Mouse (Mus musculus) embryonic facial prominence, embryonic 11.5 days (tissue): ENCODE results near the gene Rarg. TPM values are rescaled to one million over a fixed set of nuclear protein-coding genes. Genes with fewer than 3 reads are reported as not detected.

Experiments
- ATAC-seq: fragments of 200-750 bp; cut with Nextera tagmentation; replicated peaks from 2 replicates; pipeline ENCODE4 v1.8.0; 2017; ENCODE audit warnings: low read depth; ENCODE audit not compliant: insufficient number of reproducible peaks, low FRiP score, low TSS enrichment
- DNase-seq: peaks from one replicate; pipeline ENCODE4 v3.0.0-alpha.2; 2015; ENCODE audit warnings: low spot score
- H3K27ac ChIP-seq: fragments of 300-500 bp; sonication (generic); replicated peaks from 2 replicates; pipeline ENCODE4 v1.5.1; 2014; ENCODE audit warnings: mild to moderate bottlenecking, low read depth, low read length, control low read depth
- H3K27me3 ChIP-seq: fragments of 300-500 bp; sonication (generic); 2 replicates; pipeline ENCODE4 v1.6.1; 2014; ENCODE audit warnings: mild to moderate bottlenecking, low read length, moderate library complexity, mixed read lengths; ENCODE audit not compliant: control insufficient read depth, insufficient read depth
- H3K36me3 ChIP-seq: fragments of 300-500 bp; sonication (generic); replicated peaks from 2 replicates; pipeline ENCODE4 v1.6.1; 2014; ENCODE audit warnings: low read depth, mild to moderate bottlenecking, low read length, moderate library complexity, mixed read lengths; ENCODE audit not compliant: control insufficient read depth, insufficient read depth
- H3K4me1 ChIP-seq: fragments of 300-500 bp; sonication (generic); 2 replicates; pipeline ENCODE4 v1.6.1; 2014; ENCODE audit warnings: low read length, mixed read lengths; ENCODE audit not compliant: control insufficient read depth, insufficient read depth
- H3K4me2 ChIP-seq: fragments of 300-500 bp; sonication (generic); 2 replicates; pipeline ENCODE4 v1.6.1; 2014; ENCODE audit warnings: low read depth, mild to moderate bottlenecking, control low read depth, low read length, moderate library complexity
- H3K4me3 ChIP-seq: fragments of 300-500 bp; sonication (generic); 2 replicates; pipeline ENCODE4 v1.5.1; 2014; ENCODE audit warnings: low read depth, low read length, control low read depth
- H3K9ac ChIP-seq: fragments of 300-500 bp; sonication (generic); replicated peaks from 2 replicates; pipeline ENCODE4 v1.6.1; 2014; ENCODE audit warnings: mild to moderate bottlenecking, control low read depth, low read length
- H3K9me3 ChIP-seq: fragments of 300-500 bp; sonication (generic); replicated peaks from 2 replicates; pipeline ENCODE4 v1.6.1; 2016; ENCODE audit warnings: mild to moderate bottlenecking, low read length, inconsistent platforms, mixed read lengths; ENCODE audit not compliant: control insufficient read depth
- WGBS: fragments of 180-500 bp; shearing (Covaris S2); extraction: QIAGEN DNeasy Blood & Tissue Kit; methylation state at CpG from one replicate; pipeline ENCODE4 v1.1.7; 2014; 5-methylcytosine and 5-hydroxymethylcytosine counted together
- polyA plus RNA-seq: library from polyadenylated mRNA; unstranded; fragments of >200 nt; fragmentation: Nextera tagmentation; extraction: Ambion mirVana; gene quantifications from 2 replicates; pipeline ENCODE4 v1.2.1, GENCODE M21; 2014

Gene Rarg
- polyA plus RNA-seq, 1 experiment from 2014 or later: 68.1 TPM

GRCm38 (mm10) chr15:102265548-102265947, 8.2 kb upstream of the Rarg start:
- ATAC-seq (no peak), DNase-seq (no peak)
- Histone ChIP-seq H3K9me3 (no peaks in the 10 kb centered on the region), H3K9ac (no peak overlapping the region), H3K27ac (no peak overlapping the region), H3K4me3 (no peak overlapping the region), H3K4me2 (no peak overlapping the region), H3K4me1 (peaks cover 5% of the 10 kb centered on the region), H3K36me3 (no peaks in the 10 kb centered on the region), H3K27me3 (no peaks in the 10 kb centered on the region)
- WGBS: 89% methylated on average over 5 of the region's 5 CpGs

GRCm38 (mm10) chr15:102263037-102263436, 5.7 kb upstream of the Rarg start:
- H3K36me3 ChIP-seq: no peaks in the 10 kb centered on the region
- no peaks in the 10 kb centered on the region for H3K27me3 ChIP-seq
- no peak overlapping the region for H3K4me3 ChIP-seq
- ATAC-seq (no peak), DNase-seq (no peak)
- H3K4me1 ChIP-seq: peaks cover 9% of the 10 kb centered on the region; the same call in 1 of the 2 replicates
- H3K4me2 ChIP-seq: no peak overlapping the region
- WGBS: 78% methylated on average over 2 of the region's 2 CpGs
- no peak overlapping the region for H3K9ac ChIP-seq
- H3K9me3 ChIP-seq: no peaks in the 10 kb centered on the region
- H3K27ac ChIP-seq: no peak overlapping the region

GRCm38 (mm10) chr15:102262582-102262981, 5.3 kb upstream of the Rarg start:
- Histone ChIP-seq H3K27me3 (no peaks in the 10 kb centered on the region), H3K4me1 (peaks cover 12% of the 10 kb centered on the region; the same call in 1 of the 2 replicates), H3K36me3 (no peaks in the 10 kb centered on the region), H3K27ac (peak overlapping the region; percentile 28; the same call in 1 of the 2 replicates), H3K4me2 (no peak overlapping the region), H3K4me3 (no peak overlapping the region), H3K9me3 (no peaks in the 10 kb centered on the region), H3K9ac (no peak overlapping the region; the same call in 1 of the 2 replicates)
- ATAC-seq: no peak
- no peak for DNase-seq
- WGBS: 45% methylated on average over 7 of the region's 7 CpGs

GRCm38 (mm10) chr15:102258581-102259253, 1.4 kb upstream of the Rarg start:
- Histone ChIP-seq H3K27ac (peak overlapping the region; percentile 96), H3K4me1 (peaks cover 18% of the 10 kb centered on the region; the same call in 1 of the 2 replicates), H3K4me3 (no peak overlapping the region), H3K36me3 (no peaks in the 10 kb centered on the region), H3K9ac (peak overlapping the region; percentile 18; the same call in 1 of the 2 replicates), H3K27me3 (peaks cover 2% of the 10 kb centered on the region; the same call in 1 of the 2 replicates), H3K9me3 (no peaks in the 10 kb centered on the region), H3K4me2 (peak overlapping the region; percentile 90)
- DNase-seq (peak; percentile 79), ATAC-seq (peak; percentile 20; the same call in 1 of the 2 replicates)
- WGBS: 11% methylated on average over 11 of the region's 11 CpGs

GRCm38 (mm10) chr15:102258076-102258470, 756 bp upstream of the Rarg start:
- H3K36me3 ChIP-seq: no peaks in the 10 kb centered on the region
- H3K4me1 ChIP-seq: peaks cover 18% of the 10 kb centered on the region; the same call in 1 of the 2 replicates
- peak overlapping the region; percentile 90 for H3K4me2 ChIP-seq
- no peaks in the 10 kb centered on the region for H3K9me3 ChIP-seq
- peak overlapping the region; percentile 96 for H3K27ac ChIP-seq
- peak overlapping the region; percentile 73; the same call in 1 of the 2 replicates for H3K4me3 ChIP-seq
- DNase-seq (peak; percentile 81), ATAC-seq (no peak)
- H3K9ac ChIP-seq: no peak overlapping the region
- H3K27me3 ChIP-seq: peaks cover 2% of the 10 kb centered on the region; the same call in 1 of the 2 replicates
- WGBS: 3% methylated on average over 12 of the region's 12 CpGs

- no peaks in the 10 kb centered on the region for H3K9me3 ChIP-seq
- H3K27me3 ChIP-seq: peaks cover 2% of the 10 kb centered on the region; the same call in 1 of the 2 replicates
- no peaks in the 10 kb centered on the region; the same call in 1 of the 2 replicates for H3K36me3 ChIP-seq
- peak overlapping the region; percentile 96 for H3K27ac ChIP-seq
- H3K9ac ChIP-seq: peak overlapping the region; percentile 89
- peak overlapping the region; percentile 90 for H3K4me2 ChIP-seq
- ATAC-seq: no peak
- peaks cover 19% of the 10 kb centered on the region; the same call in 1 of the 2 replicates for H3K4me1 ChIP-seq
- peak overlapping the region; percentile 73 for H3K4me3 ChIP-seq
- WGBS: 4% methylated on average over 22 of the region's 22 CpGs
- DNase-seq: no peak
These were observed 701 bp downstream of the Rarg start for GRCm38 (mm10) chr15:102256431-102257201.

GRCm38 (mm10) chr15:102255547-102256255, 1.6 kb downstream of the Rarg start:
- no peak for ATAC-seq
- Histone ChIP-seq H3K9me3 (no peaks in the 10 kb centered on the region), H3K27ac (peak overlapping the region; percentile 96), H3K4me2 (peak overlapping the region; percentile 90), H3K4me1 (peaks cover 20% of the 10 kb centered on the region; the same call in 1 of the 2 replicates), H3K27me3 (peaks cover 2% of the 10 kb centered on the region; the same call in 1 of the 2 replicates), H3K36me3 (no peaks in the 10 kb centered on the region; the same call in 1 of the 2 replicates), H3K4me3 (peak overlapping the region; percentile 73), H3K9ac (peak overlapping the region; percentile 89)
- peak; percentile 57 for DNase-seq
- WGBS: 27% methylated on average over 13 of the region's 14 CpGs
